Mouse (Mus musculus) frontal cortex, postnatal 14 days (tissue): ENCODE data around the gene Miga1.

Experiments
- DNase-seq, 2 experiments: peaks; one replicate each; pipeline ENCODE4 v3.0.0; 2022; ENCODE audit warnings: low spot score in 2 of 2

Miga1 gene

GRCm38 (mm10) chr3:152245273-152245910 is 94.8 kb downstream of the Miga1 start:
- no peak for DNase-seq

GRCm38 (mm10) chr3:152243304-152243703 is 96.9 kb downstream of the Miga1 start:
- DNase-seq, result no peak

- no peak for DNase-seq
Observed at GRCm38 (mm10) chr3:152241098-152241497, 99.1 kb downstream of the Miga1 start.

GRCm38 (mm10) chr3:152239592-152239991 is 100.6 kb downstream of the Miga1 start:
- no peak for DNase-seq

- no peak for DNase-seq
Observed at GRCm38 (mm10) chr3:152238836-152239235, 101.4 kb downstream of the Miga1 start.

GRCm38 (mm10) chr3:152235805-152236204 is 104.4 kb downstream of the Miga1 start:
- DNase-seq, result no peak

GRCm38 (mm10) chr3:152235238-152235637 is 105.0 kb downstream of the Miga1 start:
- no peak for DNase-seq

- DNase-seq, result no peak
Observed at GRCm38 (mm10) chr3:152231333-152232100, 108.7 kb downstream of the Miga1 start.

GRCm38 (mm10) chr3:152229271-152229670 is 110.9 kb downstream of the Miga1 start:
- DNase-seq, result no peak

GRCm38 (mm10) chr3:152228843-152229242 is 111.4 kb downstream of the Miga1 start:
- DNase-seq, result no peak

- no peak for DNase-seq
Observed at GRCm38 (mm10) chr3:152225906-152226305, 114.3 kb downstream of the Miga1 start.

GRCm38 (mm10) chr3:152224918-152225317 is 115.3 kb downstream of the Miga1 start:
- DNase-seq, result no peak
